Mouse (Mus musculus) olfactory bulb, adult 2 months (tissue): ENCODE data around the gene Plaur. TPM values are rescaled to one million over a fixed set of nuclear protein-coding genes. Genes with fewer than 3 reads are reported as not detected.

Experiments used
- H3K27ac ChIP-seq: fragments of 200-500 bp; 2 replicates; pipeline ENCODE4 v1.5.1; 2012; ENCODE audit warnings: low read depth, low read length; ENCODE audit not compliant: insufficient read depth
- H3K4me1 ChIP-seq: fragments of 200-500 bp; 2 replicates; pipeline ENCODE4 v1.6.1; 2012; ENCODE audit warnings: low read length; ENCODE audit not compliant: control insufficient read depth, insufficient read depth
- H3K4me3 ChIP-seq: fragments of 200-500 bp; 2 replicates; pipeline ENCODE4 v1.5.1; 2012; ENCODE audit warnings: mild to moderate bottlenecking, low read depth, low read length, moderate library complexity; ENCODE audit not compliant: insufficient read depth
- CTCF ChIP-seq: fragments of 200-500 bp; IDR thresholded peaks from 2 replicates; pipeline ENCODE4 v1.5.1; 2012; ENCODE audit warnings: low read depth, mild to moderate bottlenecking, low read length, moderate library complexity; ENCODE audit not compliant: insufficient read depth
- POLR2A ChIP-seq: fragments of 200-500 bp; IDR thresholded peaks from 2 replicates; pipeline ENCODE4 v1.6.1; 2012; ENCODE audit warnings: mild to moderate bottlenecking, low read depth, low read length, moderate library complexity; ENCODE audit not compliant: insufficient read depth
- WGBS: fragments of 180-500 bp; shearing (Covaris S2); methylation state at CpG from one replicate; pipeline ENCODE4 v1.1.7; 2018; 5-methylcytosine and 5-hydroxymethylcytosine counted together
- polyA plus RNA-seq: library from polyadenylated mRNA; stranded (reverse); fragments of >200 nt; gene quantifications from 2 replicates; pipeline ENCODE4 v1.2.4, GENCODE M21; 2012; ENCODE audit warnings: low replicate concordance; ENCODE audit not compliant: missing spikeins, insufficient read depth, insufficient read length

Plaur gene
- polyA plus RNA-seq, 1 experiment: not detected

- no peaks in the 10 kb centered on the region for H3K4me1 ChIP-seq
- H3K4me3 ChIP-seq: no peak overlapping the region
- 81% methylated on average over 5 of the region's 5 CpGs for WGBS
- TF ChIP-seq POLR2A (no peak), CTCF (no peak)
- no peak overlapping the region for H3K27ac ChIP-seq
Measured at GRCm38 (mm10) chr7:24455726-24456125, 6.6 kb upstream of the Plaur start.

- TF ChIP-seq CTCF: no peak
- no peak for TF ChIP-seq POLR2A
Measured at GRCm38 (mm10) chr7:24457726-24458370, 4.4 kb upstream of the Plaur start.

GRCm38 (mm10) chr7:24459440-24459839, 2.8 kb upstream of the Plaur start:
- Histone ChIP-seq H3K4me3 (no peak overlapping the region), H3K27ac (no peak overlapping the region), H3K4me1 (peaks cover 7% of the 10 kb centered on the region)
- TF ChIP-seq POLR2A: no peak
- 90% methylated on average over 5 of the region's 5 CpGs for WGBS

More at GRCm38 (mm10) chr7:24457726-24458370, 4.4 kb upstream of the Plaur start:
- no peak overlapping the region for H3K27ac ChIP-seq
- no peak overlapping the region for H3K4me3 ChIP-seq
- 76% methylated on average over 10 of the region's 10 CpGs for WGBS
- H3K4me1 ChIP-seq: peaks cover 6% of the 10 kb centered on the region

- WGBS: 69% methylated on average over 3 of the region's 3 CpGs
- TF ChIP-seq CTCF (no peak), POLR2A (no peak)
- Histone ChIP-seq H3K4me3 (no peak overlapping the region), H3K27ac (no peak overlapping the region), H3K4me1 (peaks cover 7% of the 10 kb centered on the region)
Measured at GRCm38 (mm10) chr7:24459843-24460242, 2.4 kb upstream of the Plaur start.

GRCm38 (mm10) chr7:24461376-24462051, 770 bp upstream of the Plaur start:
- Histone ChIP-seq H3K4me3 (no peak overlapping the region), H3K4me1 (peaks cover 7% of the 10 kb centered on the region), H3K27ac (no peak overlapping the region)
- WGBS: 51% methylated on average over 14 of the region's 14 CpGs
- TF ChIP-seq CTCF: no peak
- no peak for TF ChIP-seq POLR2A

GRCm38 (mm10) chr7:24466835-24467234, 4.6 kb downstream of the Plaur start:
- Histone ChIP-seq H3K4me3 (no peak overlapping the region), H3K4me1 (peaks cover 11% of the 10 kb centered on the region), H3K27ac (no peak overlapping the region)
- no peak for TF ChIP-seq POLR2A
- no peak for TF ChIP-seq CTCF
- 91% methylated on average over 6 of the region's 6 CpGs for WGBS

GRCm38 (mm10) chr7:24467886-24468285, 5.6 kb downstream of the Plaur start:
- WGBS: 86% methylated on average over 5 of the region's 5 CpGs
- H3K4me1 ChIP-seq: peaks cover 4% of the 10 kb centered on the region
- no peak overlapping the region for H3K4me3 ChIP-seq
- no peak for TF ChIP-seq CTCF
- TF ChIP-seq POLR2A: no peak
- no peak overlapping the region for H3K27ac ChIP-seq

GRCm38 (mm10) chr7:24469126-24469525, 6.8 kb downstream of the Plaur start:
- no peak overlapping the region for H3K27ac ChIP-seq
- WGBS: 79% methylated on average over 3 of the region's 3 CpGs
- peaks cover 5% of the 10 kb centered on the region for H3K4me1 ChIP-seq
- H3K4me3 ChIP-seq: no peak overlapping the region
- TF ChIP-seq POLR2A (no peak), CTCF (no peak)

- Histone ChIP-seq H3K4me3 (no peak overlapping the region), H3K4me1 (peaks cover 15% of the 10 kb centered on the region), H3K27ac (no peak overlapping the region)
- TF ChIP-seq CTCF (no peak), POLR2A (no peak)
- 68% methylated on average over 7 of the region's 7 CpGs for WGBS
Measured at GRCm38 (mm10) chr7:24470356-24470755, 8.1 kb downstream of the Plaur start.
